Mouse (Mus musculus) adrenal gland, postnatal 25 days (tissue): ENCODE results near the gene Ceacam16. TPM values are rescaled to one million over a fixed set of nuclear protein-coding genes. Genes with fewer than 3 reads are reported as not detected.

ENCODE experiments used
- DNase-seq: peaks from one replicate; pipeline ENCODE4 v3.0.0; 2021; ENCODE audit warnings: mixed read lengths
- total RNA-seq: library from RNA; stranded (reverse); gene quantifications from 2 replicates; pipeline ENCODE4 v1.2.3, GENCODE M21; 2021

Ceacam16 gene
- total RNA-seq, 1 experiment from 2014 or later = not detected

GRCm38 (mm10) chr7:19815296-19816223 is 45.5 kb downstream of the Ceacam16 start:
- DNase-seq = no peak

- no peak for DNase-seq
These were observed 47.4 kb downstream of the Ceacam16 start for GRCm38 (mm10) chr7:19813579-19814122.

GRCm38 (mm10) chr7:19813161-19813560 is 47.9 kb downstream of the Ceacam16 start:
- DNase-seq = no peak

- DNase-seq = peak; percentile 51
These were observed 50.0 kb downstream of the Ceacam16 start for GRCm38 (mm10) chr7:19811114-19811513.

- DNase-seq = peak; percentile 56
These were observed 51.7 kb downstream of the Ceacam16 start for GRCm38 (mm10) chr7:19809369-19809768.

- no peak for DNase-seq
These were observed 54.6 kb downstream of the Ceacam16 start for GRCm38 (mm10) chr7:19806356-19806969.

- DNase-seq = peak; percentile 77
These were observed 58.1 kb downstream of the Ceacam16 start for GRCm38 (mm10) chr7:19802995-19803394.

Other genes starting within 250 kb of the Ceacam16 start
- gene Relb, start 231.9 kb downstream of the Ceacam16 start, total RNA-seq = 25.6 and 32.3 TPM in 2 replicates
- 148 and 159 TPM in 2 replicates for gene Clptm1, start 196.3 kb downstream of the Ceacam16 start, total RNA-seq
- 3.1 TPM in 1 of 2 replicates, not detected in the other for gene Apoc2, start 183.4 kb downstream of the Ceacam16 start, total RNA-seq
- 1.0 and 3.9 TPM in 2 replicates for gene Gm44805, start 179.9 kb downstream of the Ceacam16 start, total RNA-seq
- 86.9 and 90.9 TPM in 2 replicates for gene Apoc4, start 179.8 kb downstream of the Ceacam16 start, total RNA-seq
- 1,269 and 1,513 TPM in 2 replicates for gene Apoc1, start 168.6 kb downstream of the Ceacam16 start, total RNA-seq
- gene Apoe, start 162.1 kb downstream of the Ceacam16 start, total RNA-seq = 714 and 971 TPM in 2 replicates
- 96.1 and 115 TPM in 2 replicates for gene Tomm40, start 145.9 kb downstream of the Ceacam16 start, total RNA-seq
- 62.3 and 66.9 TPM in 2 replicates for gene Nectin2, start 110.8 kb downstream of the Ceacam16 start, total RNA-seq
- 37.2 TPM in 2 replicates for gene Bcam, start 90.3 kb downstream of the Ceacam16 start, total RNA-seq
- 0.55 TPM in 1 of 2 replicates, not detected in the other for gene Cblc, start 64.5 kb downstream of the Ceacam16 start, total RNA-seq
- 26.5 and 34.5 TPM in 2 replicates for gene Bcl3, start 38.5 kb downstream of the Ceacam16 start, total RNA-seq
- 0.55 and 1.6 TPM in 2 replicates for gene Gm19345, start 9.3 kb downstream of the Ceacam16 start, total RNA-seq
- gene Ceacam19, start 26.7 kb upstream of the Ceacam16 start, total RNA-seq = not detected in 2 replicates
- 31.6 and 34.1 TPM in 2 replicates for gene Pvr, start 59.9 kb upstream of the Ceacam16 start, total RNA-seq
- not detected in 2 replicates for gene Igsf23, start 89.5 kb upstream of the Ceacam16 start, total RNA-seq
- gene Ceacam20, start 104.1 kb upstream of the Ceacam16 start, total RNA-seq = not detected in 2 replicates
- gene Nlrp9b, start 130.2 kb upstream of the Ceacam16 start, total RNA-seq = not detected in 2 replicates
- not detected in 2 replicates for gene Vmn1r91, start 238.4 kb upstream of the Ceacam16 start, total RNA-seq